Mouse (Mus musculus) neural tube, embryonic 12.5 days (tissue): ENCODE data around the gene Gm21905. TPM values are rescaled to one million over a fixed set of nuclear protein-coding genes. Genes with fewer than 3 reads are reported as not detected.

Experiments
- ATAC-seq: fragments of 200-750 bp; cut with Nextera tagmentation; 2 replicates; pipeline ENCODE4 v1.8.0; 2017; ENCODE audit warnings: low read depth, mild to moderate bottlenecking, moderate TSS enrichment, moderate library complexity; ENCODE audit not compliant: low FRiP score
- H3K27ac ChIP-seq: fragments of 300-500 bp; sonication (generic); 2 replicates; pipeline ENCODE4 v1.5.1; 2016
- H3K27me3 ChIP-seq: fragments of 300-500 bp; sonication (generic); replicated peaks from 2 replicates; pipeline ENCODE4 v1.6.1; 2016; ENCODE audit warnings: mild to moderate bottlenecking
- H3K36me3 ChIP-seq: fragments of 300-500 bp; sonication (generic); 2 replicates; pipeline ENCODE4 v1.6.1; 2016; ENCODE audit warnings: mild to moderate bottlenecking
- H3K4me1 ChIP-seq: fragments of 300-500 bp; sonication (generic); 2 replicates; pipeline ENCODE4 v1.6.1; 2016
- H3K4me2 ChIP-seq: fragments of 300-500 bp; sonication (generic); replicated peaks from 2 replicates; pipeline ENCODE4 v1.6.1; 2016; ENCODE audit warnings: mild to moderate bottlenecking
- H3K4me3 ChIP-seq: fragments of 300-500 bp; sonication (generic); 2 replicates; pipeline ENCODE4 v1.5.1; 2016
- H3K9ac ChIP-seq: fragments of 300-500 bp; sonication (generic); 2 replicates; pipeline ENCODE4 v1.6.1; 2016; ENCODE audit warnings: mild to moderate bottlenecking
- H3K9me3 ChIP-seq: fragments of 300-500 bp; sonication (generic); 2 replicates; pipeline ENCODE4 v1.6.1; 2016; ENCODE audit warnings: mild to moderate bottlenecking
- WGBS: fragments of 180-500 bp; shearing (Covaris S2); methylation state at CpG from one replicate; pipeline ENCODE4 v1.1.7; 2016; 5-methylcytosine and 5-hydroxymethylcytosine counted together
- polyA plus RNA-seq: library from polyadenylated mRNA; unstranded; fragments of >200 nt; fragmentation: Nextera tagmentation; extraction: Ambion mirVana; gene quantifications from 2 replicates; pipeline ENCODE4 v1.2.1, GENCODE M21; 2016

Gm21905 gene
- polyA plus RNA-seq, 1 experiment from 2014 or later = not detected

DNA sequence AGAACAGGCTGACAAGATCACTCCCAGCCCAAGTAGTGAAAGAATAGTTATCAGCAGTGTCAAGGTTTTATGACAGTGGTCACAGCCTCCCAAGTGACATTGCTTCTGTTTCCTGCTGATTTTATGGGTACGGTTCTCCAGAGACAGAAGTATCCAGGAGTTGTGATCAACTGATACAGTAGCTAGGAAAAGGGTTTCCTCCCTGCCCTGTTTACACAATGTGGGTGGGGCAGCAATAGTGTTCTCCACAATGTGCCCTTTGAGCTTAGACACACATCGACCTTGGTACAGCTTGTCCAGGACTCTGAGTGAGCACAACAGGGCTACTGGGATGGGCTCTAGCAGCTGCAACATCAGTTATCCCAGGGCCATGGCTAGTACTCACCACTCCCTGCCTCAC, 14.6 kb downstream of the Gm21905 start:
- Histone ChIP-seq H3K27me3 (no peaks in the 10 kb centered on the region), H3K4me1 (no peaks in the 10 kb centered on the region), H3K36me3 (no peaks in the 10 kb centered on the region), H3K27ac (no peak overlapping the region), H3K4me2 (no peak overlapping the region), H3K4me3 (no peak overlapping the region), H3K9ac (no peak overlapping the region), H3K9me3 (no peaks in the 10 kb centered on the region)
- ATAC-seq = no peak
- 21% methylated on average over 2 of the region's 2 CpGs for WGBS

GRCm38 (mm10) chr5:67930584-67930983, 15.6 kb downstream of the Gm21905 start:
- Histone ChIP-seq H3K9me3 (no peaks in the 10 kb centered on the region), H3K27me3 (no peaks in the 10 kb centered on the region), H3K9ac (no peak overlapping the region), H3K4me2 (no peak overlapping the region), H3K4me3 (no peak overlapping the region), H3K27ac (no peak overlapping the region), H3K4me1 (no peaks in the 10 kb centered on the region), H3K36me3 (no peaks in the 10 kb centered on the region)
- 66% methylated on average over 4 of the region's 4 CpGs for WGBS
- ATAC-seq = no peak

GRCm38 (mm10) chr5:67904555-67904954, 41.7 kb downstream of the Gm21905 start:
- 71% methylated on average over 2 of the region's 2 CpGs for WGBS
- no peaks in the 10 kb centered on the region for H3K36me3 ChIP-seq
- no peak overlapping the region for H3K4me2 ChIP-seq
- H3K4me3 ChIP-seq = no peak overlapping the region
- no peaks in the 10 kb centered on the region for H3K9me3 ChIP-seq
- no peak for ATAC-seq
- H3K9ac ChIP-seq = no peak overlapping the region
- H3K4me1 ChIP-seq = no peaks in the 10 kb centered on the region
- H3K27me3 ChIP-seq = no peaks in the 10 kb centered on the region
- no peak overlapping the region for H3K27ac ChIP-seq

DNA sequence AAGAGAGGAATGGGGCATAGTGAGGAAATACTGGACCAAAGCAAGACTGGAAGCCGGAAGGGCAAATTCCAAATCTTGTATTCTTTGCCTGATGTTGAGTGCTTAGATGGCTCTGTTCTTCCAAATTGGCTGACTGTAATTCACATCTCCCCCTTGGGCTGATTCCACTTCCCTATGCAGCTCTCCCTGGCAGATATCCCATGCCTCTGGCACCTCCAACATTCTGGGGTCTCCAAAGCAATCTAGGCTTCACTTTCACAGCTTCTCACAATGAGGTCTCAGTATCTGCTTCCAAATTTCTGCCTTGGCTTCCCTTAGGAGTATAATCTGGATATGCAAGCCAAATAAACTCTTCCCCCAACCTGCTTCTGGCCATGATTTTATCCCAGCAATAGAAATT, 47.3 kb downstream of the Gm21905 start:
- ATAC-seq = no peak

GRCm38 (mm10) chr5:67884422-67885210, 61.6 kb downstream of the Gm21905 start:
- H3K27ac ChIP-seq = no peak overlapping the region

More for the DNA sequence above, 47.3 kb downstream of the Gm21905 start:
- no peak overlapping the region for H3K27ac ChIP-seq
- no peaks in the 10 kb centered on the region for H3K9me3 ChIP-seq
- H3K4me2 ChIP-seq = no peak overlapping the region
- H3K27me3 ChIP-seq = no peaks in the 10 kb centered on the region
- no peaks in the 10 kb centered on the region for H3K36me3 ChIP-seq
- H3K4me3 ChIP-seq = no peak overlapping the region
- no peak overlapping the region for H3K9ac ChIP-seq
- 89% methylated on average over 1 of the region's 1 CpGs for WGBS
- H3K4me1 ChIP-seq = no peaks in the 10 kb centered on the region

DNA sequence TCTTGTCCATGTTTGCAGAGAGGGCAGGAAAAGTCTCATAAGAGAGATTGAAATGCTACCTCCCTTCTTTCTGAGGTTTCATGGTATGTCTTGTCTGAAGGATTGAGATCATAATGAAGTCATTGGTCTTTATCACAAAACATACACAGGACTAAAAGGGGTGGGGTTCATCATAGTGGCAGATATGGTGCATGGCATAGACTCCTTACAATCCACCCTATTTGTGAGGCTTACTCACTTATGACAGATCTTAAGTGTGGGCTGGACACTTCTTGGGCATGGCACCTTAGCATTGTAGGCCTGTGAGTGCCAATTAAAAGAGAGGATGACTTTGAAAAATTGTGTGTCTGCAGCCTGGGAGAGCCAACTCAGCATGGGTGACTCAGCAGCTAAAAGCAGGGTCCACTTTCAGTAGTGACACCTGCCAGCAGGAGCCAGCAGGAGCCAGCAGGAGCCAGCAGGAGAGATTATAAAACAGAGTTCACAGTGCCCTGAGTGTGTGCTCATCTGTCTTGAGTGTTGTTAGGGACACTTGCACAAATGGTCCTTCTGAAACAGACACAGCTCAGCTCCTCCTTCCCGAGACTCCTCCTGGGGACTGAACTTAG, 62.6 kb downstream of the Gm21905 start:
- no peaks in the 10 kb centered on the region for H3K4me1 ChIP-seq
- WGBS = 38% methylated on average over 1 of the region's 1 CpGs
- no peak overlapping the region for H3K9ac ChIP-seq
- H3K9me3 ChIP-seq = no peaks in the 10 kb centered on the region
- H3K4me3 ChIP-seq = no peak overlapping the region
- H3K27me3 ChIP-seq = no peaks in the 10 kb centered on the region
- no peaks in the 10 kb centered on the region for H3K36me3 ChIP-seq
- 0 out of 2 replicates have a peak, but pooled peaks have one; percentile 10 for ATAC-seq
- no peak overlapping the region for H3K27ac ChIP-seq
- no peak overlapping the region for H3K4me2 ChIP-seq

More at GRCm38 (mm10) chr5:67884422-67885210, 61.6 kb downstream of the Gm21905 start:
- WGBS = 25% methylated on average over 9 of the region's 9 CpGs
- H3K4me3 ChIP-seq = no peak overlapping the region
- H3K4me1 ChIP-seq = no peaks in the 10 kb centered on the region
- no peaks in the 10 kb centered on the region for H3K27me3 ChIP-seq
- H3K4me2 ChIP-seq = peak overlapping the region; percentile 4; the same call in 1 of the 2 replicates
- no peak overlapping the region for H3K9ac ChIP-seq
- ATAC-seq = peak; percentile 74
- no peaks in the 10 kb centered on the region for H3K9me3 ChIP-seq
- H3K36me3 ChIP-seq = no peaks in the 10 kb centered on the region

Other genes with a start within 250 kb of the Gm21905 start
- 34.7 and 35.7 TPM in 2 replicates for gene Atp8a1, start 99.0 kb downstream of the Gm21905 start, polyA plus RNA-seq
- gene Gm5108, start 4.8 kb downstream of the Gm21905 start, polyA plus RNA-seq = not detected in 2 replicates
- gene Grxcr1, start 85.4 kb upstream of the Gm21905 start, polyA plus RNA-seq = 0.24 TPM in 1 of 2 replicates, not detected in the other